Comparison of ENCODE assay signal across 16 mouse cellular contexts in the genomic region with DNA sequence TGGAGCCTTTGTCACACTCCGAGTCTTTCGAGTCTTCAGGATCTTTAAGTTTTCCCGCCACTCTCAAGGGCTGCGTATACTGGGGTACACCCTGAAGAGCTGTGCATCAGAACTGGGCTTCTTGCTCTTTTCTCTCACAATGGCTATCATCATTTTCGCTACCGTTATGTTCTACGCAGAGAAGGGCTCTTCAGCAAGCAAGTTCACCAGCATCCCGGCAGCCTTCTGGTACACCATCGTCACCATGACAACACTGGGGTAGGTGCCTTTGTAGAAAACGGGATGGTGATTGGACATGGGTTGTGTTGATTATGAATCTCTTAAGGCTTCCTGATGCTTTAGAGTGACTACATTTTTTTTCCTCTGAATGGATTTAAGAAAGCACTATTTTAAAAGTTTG. TPM values are rescaled to one million over a fixed set of nuclear protein-coding genes. Genes with fewer than 3 reads are reported as not detected.
DNase-seq lines count a peak whose midpoint lies in the region; ATAC-seq and TF ChIP-seq lines count a peak whose summit lies in the region.
"Had no signal": no experiment of that assay in that cellular context is flagged by ENCODE, and none has a peak within 500 bp of the region (broad histone marks: within the 10 kb centered on the region; RNA-seq: fewer than 3 reads in every experiment).

No protein-coding gene starts in this region.

- no peak overlapping the region for H3K9ac ChIP-seq in neural tube, embryonic 13.5 days
- no peak overlapping the region for H3K9ac ChIP-seq in hindbrain, postnatal 0 days (replicated peaks; ENCODE audit: low read length)
- H3K9ac ChIP-seq in forebrain, embryonic 13.5 days = no peak overlapping the region
- H3K9ac ChIP-seq: liver, embryonic 14.5 days had no signal

- no peak for ATAC-seq in neural tube, embryonic 13.5 days (ENCODE audit: low read depth)
- ATAC-seq in hindbrain, postnatal 0 days = no peak
- no peak for ATAC-seq in megakaryocyte progenitor cell, adult 5-6 weeks (replicated peaks; ENCODE audit: poor library complexity)
- ATAC-seq in forebrain, embryonic 13.5 days = no peak
- ATAC-seq: forebrain, embryonic 16.5 days; inflammation-experienced regulatory T-cells, adult 6 months; lung, postnatal 0 days had no signal

- TF ChIP-seq CTCF in hindbrain, postnatal 0 days (IDR thresholded peaks at IDR 0.05; ENCODE audit: low read depth) = no peak

- H3K4me1 ChIP-seq in neural tube, embryonic 13.5 days (replicated peaks) = peaks cover 6% of the 10 kb centered on the region; the same call in 1 of the 2 replicates
- H3K4me1 ChIP-seq in hindbrain, postnatal 0 days (ENCODE audit: insufficient read depth, low read length) = peaks cover 4% of the 10 kb centered on the region; the same call in 1 of the 2 replicates
- no peaks in the 10 kb centered on the region for H3K4me1 ChIP-seq in forebrain, embryonic 13.5 days

- H3K36me3 ChIP-seq in neural tube, embryonic 13.5 days = no peaks in the 10 kb centered on the region
- no peaks in the 10 kb centered on the region for H3K36me3 ChIP-seq in hindbrain, postnatal 0 days (ENCODE audit: insufficient read depth, low read length)
- H3K36me3 ChIP-seq in forebrain, embryonic 13.5 days (ENCODE audit: poor library complexity, severe bottlenecking) = no peaks in the 10 kb centered on the region

- no peaks in the 10 kb centered on the region for H3K9me3 ChIP-seq in neural tube, embryonic 13.5 days
- no peaks in the 10 kb centered on the region for H3K9me3 ChIP-seq in hindbrain, postnatal 0 days (ENCODE audit: low read length)
- no peaks in the 10 kb centered on the region for H3K9me3 ChIP-seq in forebrain, embryonic 13.5 days (replicated peaks)

- peak overlapping the region; percentile 14; the same call in 1 of the 2 replicates for H3K4me3 ChIP-seq in neural tube, embryonic 13.5 days
- peak overlapping the region; percentile 15; the same call in 1 of the 2 replicates for H3K4me3 ChIP-seq in hindbrain, postnatal 0 days (ENCODE audit: low read length)
- H3K4me3 ChIP-seq in forebrain, embryonic 13.5 days = no peak overlapping the region
- H3K4me3 ChIP-seq: heart, adult 2 months had no signal

- 0 out of 2 replicates have a peak, but pooled peaks cover 7% of the 10 kb centered on the region for H3K27me3 ChIP-seq in neural tube, embryonic 13.5 days
- H3K27me3 ChIP-seq in hindbrain, postnatal 0 days (ENCODE audit: insufficient read depth, low read length) = no peaks in the 10 kb centered on the region
- H3K27me3 ChIP-seq in forebrain, embryonic 13.5 days = no peaks in the 10 kb centered on the region

- peak overlapping the region; percentile 86 for H3K4me2 ChIP-seq in neural tube, embryonic 13.5 days
- H3K4me2 ChIP-seq in hindbrain, postnatal 0 days (ENCODE audit: low read depth, low read length) = peak overlapping the region; percentile 71
- H3K4me2 ChIP-seq in forebrain, embryonic 13.5 days = no peak overlapping the region

- peak; percentile 19 for DNase-seq in layer of hippocampus, adult 11-12 months (ENCODE audit: low spot score)
- DNase-seq in layer of hippocampus, postnatal 10 days (ENCODE audit: low spot score in 2 of 2) = no peak
- DNase-seq in neural tube, embryonic 10.5 days (ENCODE audit: extremely low spot score, low spot score) = no peak
- no peak for DNase-seq in hindbrain, postnatal 0 days (ENCODE audit: low spot score)
- DNase-seq: adrenal gland, postnatal 25 days; heart, adult 2 months; kidney, adult 9 months had no signal

- H3K27ac ChIP-seq in neural tube, embryonic 13.5 days (replicated peaks) = no peak overlapping the region
- no peak overlapping the region for H3K27ac ChIP-seq in hindbrain, postnatal 0 days
- no peak overlapping the region for H3K27ac ChIP-seq in forebrain, embryonic 13.5 days
- H3K27ac ChIP-seq: heart, adult 2 months; liver, embryonic 14.5 days had no signal

- 90% methylated on average over 10 of the region's 10 CpGs for WGBS in neural tube, embryonic 13.5 days
- 84% methylated on average over 10 of the region's 10 CpGs for WGBS in hindbrain, postnatal 0 days
- 93% methylated on average over 10 of the region's 10 CpGs for WGBS in forebrain, embryonic 13.5 days

RNA-seq across cellular contexts. Expression of a gene that starts 1.9 kb away (rescaled TPM):
- total RNA-seq in layer of hippocampus, postnatal 10 days (2021) = 100 to 1,000 TPM; 103 to 111 TPM
- polyA plus RNA-seq in neural tube, embryonic 13.5 days (2015; fragmentation: Nextera tagmentation; extraction: Ambion mirVana) = 14.7 and 14.8 TPM in 2 replicates
- 87.7 and 90.6 TPM in 2 replicates for total RNA-seq in hindbrain, postnatal 0 days (2014; rRNA removed)
- 40.6 and 41.9 TPM in 2 replicates for polyA plus RNA-seq in hindbrain, postnatal 0 days (2015; fragmentation: Nextera tagmentation; extraction: Ambion mirVana)
- total RNA-seq in megakaryocyte progenitor cell, adult 5-6 weeks (2015) = not detected in 2 replicates
- total RNA-seq in megakaryocyte progenitor cell, adult 5-6 weeks (2017) = not detected in 2 replicates
- 3.7 and 5.9 TPM in 2 replicates for polyA plus RNA-seq in forebrain, embryonic 13.5 days (2015; fragmentation: Nextera tagmentation; extraction: Ambion mirVana)
- total RNA-seq: megakaryocyte-erythroid progenitor cell, adult 5-6 weeks; MEL had no signal
- polyA plus RNA-seq: inflammation-experienced regulatory T-cells, adult 6 months had no signal

Comparison
In these comparisons a context has a peak if more than half of its experiments do, and no peak if none do; other contexts are left out.
1. RNA of a gene that starts 1.9 kb away (total RNA-seq): 103 to 111 TPM in layer of hippocampus, postnatal 10 days and 87.7 to 90.6 TPM in hindbrain, postnatal 0 days; not detected in megakaryocyte progenitor cell, adult 5-6 weeks; every median in the first group is over 10 times any median in the second.